Mouse (Mus musculus) bone marrow, adult 2 months (tissue): ENCODE measurements at regions not wholly inside any gene's neighbourhood (a gene's known extent, or its start where the extent isn't known, plus 50 kb on each side); places are given as distances from the start of the nearest gene placed in this dataset.

Source experiments
- H3K27ac ChIP-seq: fragments of 200-500 bp; 2 replicates; pipeline ENCODE4 v1.5.1; 2012; ENCODE audit warnings: low read depth, mild to moderate bottlenecking, control low read depth, inconsistent platforms, low read length; ENCODE audit not compliant: control insufficient read depth, poor library complexity, insufficient read depth
- H3K4me1 ChIP-seq: fragments of 200-500 bp; 2 replicates; pipeline ENCODE4 v1.6.1; 2011; ENCODE audit warnings: low read length; ENCODE audit not compliant: control insufficient read depth, insufficient read depth
- H3K4me3 ChIP-seq: fragments of 200-500 bp; replicated peaks from 2 replicates; pipeline ENCODE3; 2011; ENCODE audit warnings: mild to moderate bottlenecking, low read depth, low read length, control low read depth; ENCODE audit not compliant: control insufficient read depth
- CTCF ChIP-seq: fragments of 200-500 bp; IDR thresholded peaks from 2 replicates; pipeline ENCODE4 v1.5.1; 2011; ENCODE audit warnings: low read length, control low read depth; ENCODE audit not compliant: control insufficient read depth, insufficient read depth
- POLR2A ChIP-seq: fragments of 200-500 bp; IDR thresholded peaks from 2 replicates; pipeline ENCODE4 v1.6.1; 2011; ENCODE audit warnings: low read depth, mild to moderate bottlenecking, control low read depth, low read length, borderline replicate concordance; ENCODE audit not compliant: control insufficient read depth
- WGBS: fragments of 180-500 bp; shearing (Covaris S2); methylation state at CpG from one replicate; pipeline ENCODE4 v1.1.7; 2018; 5-methylcytosine and 5-hydroxymethylcytosine counted together

- Histone ChIP-seq H3K4me1 (no peaks in the 10 kb centered on the region; the same call in 1 of the 2 replicates), H3K27ac (no peak overlapping the region), H3K4me3 (no peak overlapping the region)
- no peak for TF ChIP-seq POLR2A
- peak; percentile 21; the same call in 1 of the 2 replicates for TF ChIP-seq CTCF
- WGBS, result 31% methylated on average over 8 of the region's 8 CpGs
These were observed 102.7 kb upstream of the Arid2 start for GRCm38 (mm10) chr15:96184666-96185065.

GRCm38 (mm10) chr15:96185429-96185828 lies 101.9 kb upstream of the Arid2 start:
- Histone ChIP-seq H3K4me3 (no peak overlapping the region), H3K4me1 (no peaks in the 10 kb centered on the region; the same call in 1 of the 2 replicates), H3K27ac (no peak overlapping the region)
- 58% methylated on average over 4 of the region's 4 CpGs for whole genome bisulfite sequencing
- TF ChIP-seq POLR2A (no peak), CTCF (no peak)

DNA sequence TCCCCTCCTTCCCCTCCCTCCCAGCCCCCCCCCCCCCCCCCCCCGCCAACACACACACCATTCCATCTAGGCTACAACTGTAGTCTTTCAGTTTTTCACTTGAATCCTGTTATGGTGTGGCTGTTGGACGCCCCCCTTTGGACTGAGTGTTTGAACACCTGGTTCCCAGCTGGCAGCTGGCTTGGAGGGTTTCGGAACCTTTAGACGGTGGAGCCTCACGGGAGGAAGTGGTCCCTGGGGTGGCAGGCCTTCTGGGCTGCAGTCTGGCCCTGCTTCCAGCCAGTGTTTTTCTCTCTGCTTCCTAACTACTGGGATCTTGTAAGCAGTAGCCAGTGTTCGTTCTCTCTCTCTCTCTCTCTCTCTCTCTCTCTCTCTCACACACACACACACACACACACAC lies 101.4 kb upstream of the Arid2 start:
- TF ChIP-seq POLR2A, result no peak
- Histone ChIP-seq H3K4me3 (no peak overlapping the region), H3K27ac (no peak overlapping the region; the same call in 1 of the 2 replicates), H3K4me1 (no peaks in the 10 kb centered on the region; the same call in 1 of the 2 replicates)
- 25% methylated on average over 6 of the region's 6 CpGs for WGBS

DNA sequence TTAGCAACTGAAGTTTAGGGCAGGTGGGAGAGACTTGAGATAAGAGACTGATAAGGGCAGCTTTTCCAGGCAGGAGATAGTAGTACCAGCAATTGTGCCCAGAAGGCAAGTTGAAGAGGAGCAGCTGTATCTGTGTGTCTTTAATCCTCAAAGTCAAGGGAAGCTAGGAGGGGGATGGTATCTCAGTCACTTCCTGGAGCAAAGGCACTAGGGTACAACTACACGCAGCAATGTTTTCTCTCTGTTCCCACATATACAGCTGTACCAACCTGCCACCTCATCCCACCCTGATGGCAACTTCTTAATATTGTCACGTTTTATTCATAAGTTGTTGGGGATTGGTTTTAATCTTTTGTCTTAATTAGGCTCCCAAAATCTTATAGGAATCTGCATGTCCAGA lies 97.8 kb upstream of the Arid2 start:
- whole genome bisulfite sequencing, result 70% methylated on average over 2 of the region's 2 CpGs
- TF ChIP-seq CTCF, result no peak
- no peak for TF ChIP-seq POLR2A
- Histone ChIP-seq H3K27ac (no peak overlapping the region), H3K4me1 (no peaks in the 10 kb centered on the region; the same call in 1 of the 2 replicates), H3K4me3 (no peak overlapping the region)

GRCm38 (mm10) chr15:96197413-96197812 lies 89.9 kb upstream of the Arid2 start:
- Histone ChIP-seq H3K4me1 (no peaks in the 10 kb centered on the region; the same call in 1 of the 2 replicates), H3K4me3 (no peak overlapping the region), H3K27ac (no peak overlapping the region)
- TF ChIP-seq POLR2A (no peak), CTCF (no peak)
- WGBS, result 65% methylated on average over 10 of the region's 10 CpGs

DNA sequence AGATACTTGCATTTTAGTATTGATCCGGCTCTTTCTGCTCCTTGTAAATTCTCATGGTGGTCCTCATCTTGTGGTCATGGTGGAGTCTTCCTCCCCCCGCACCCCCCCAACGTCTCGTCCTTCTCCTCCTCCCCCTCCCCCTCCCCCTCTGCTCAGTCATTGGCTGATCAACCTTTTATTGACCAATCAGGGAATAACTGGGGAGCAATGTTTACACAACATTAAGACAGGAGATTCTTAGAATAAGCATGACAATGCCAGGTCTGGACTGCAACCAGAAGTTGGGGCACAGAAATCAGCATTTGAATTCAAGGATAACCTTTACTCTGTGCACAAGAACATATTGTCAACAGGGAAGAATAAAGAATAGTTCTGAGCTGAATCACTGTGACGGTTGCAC lies 89.4 kb upstream of the Arid2 start:
- no peaks in the 10 kb centered on the region; the same call in 1 of the 2 replicates for H3K4me1 ChIP-seq
- TF ChIP-seq CTCF (no peak), POLR2A (no peak)
- 63% methylated on average over 5 of the region's 5 CpGs for WGBS
- no peak overlapping the region for H3K27ac ChIP-seq
- H3K4me3 ChIP-seq, result no peak overlapping the region

DNA sequence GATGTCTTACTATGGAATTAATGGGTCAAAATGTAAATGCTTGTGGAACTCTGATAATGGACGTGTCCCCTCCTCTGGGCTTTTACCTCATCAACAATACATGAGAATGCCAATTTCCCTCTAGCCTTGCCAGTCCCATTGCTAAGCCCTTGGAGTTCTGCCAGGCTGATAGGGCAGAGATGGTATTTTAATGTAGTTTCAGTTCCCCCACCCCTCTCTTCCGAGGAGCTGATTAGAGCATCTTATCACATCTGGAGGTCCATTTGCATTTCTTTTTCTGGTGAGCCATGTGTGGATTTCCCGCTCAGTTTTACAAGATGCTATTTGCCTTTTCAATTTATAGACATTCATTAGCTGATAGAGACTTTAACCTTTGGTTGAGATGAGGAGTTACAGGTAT lies 86.0 kb upstream of the Arid2 start:
- TF ChIP-seq CTCF (no peak), POLR2A (no peak)
- Histone ChIP-seq H3K4me1 (peaks cover 1% of the 10 kb centered on the region; the same call in 1 of the 2 replicates), H3K4me3 (no peak overlapping the region), H3K27ac (no peak overlapping the region)
- WGBS, result 59% methylated on average over 3 of the region's 3 CpGs

DNA sequence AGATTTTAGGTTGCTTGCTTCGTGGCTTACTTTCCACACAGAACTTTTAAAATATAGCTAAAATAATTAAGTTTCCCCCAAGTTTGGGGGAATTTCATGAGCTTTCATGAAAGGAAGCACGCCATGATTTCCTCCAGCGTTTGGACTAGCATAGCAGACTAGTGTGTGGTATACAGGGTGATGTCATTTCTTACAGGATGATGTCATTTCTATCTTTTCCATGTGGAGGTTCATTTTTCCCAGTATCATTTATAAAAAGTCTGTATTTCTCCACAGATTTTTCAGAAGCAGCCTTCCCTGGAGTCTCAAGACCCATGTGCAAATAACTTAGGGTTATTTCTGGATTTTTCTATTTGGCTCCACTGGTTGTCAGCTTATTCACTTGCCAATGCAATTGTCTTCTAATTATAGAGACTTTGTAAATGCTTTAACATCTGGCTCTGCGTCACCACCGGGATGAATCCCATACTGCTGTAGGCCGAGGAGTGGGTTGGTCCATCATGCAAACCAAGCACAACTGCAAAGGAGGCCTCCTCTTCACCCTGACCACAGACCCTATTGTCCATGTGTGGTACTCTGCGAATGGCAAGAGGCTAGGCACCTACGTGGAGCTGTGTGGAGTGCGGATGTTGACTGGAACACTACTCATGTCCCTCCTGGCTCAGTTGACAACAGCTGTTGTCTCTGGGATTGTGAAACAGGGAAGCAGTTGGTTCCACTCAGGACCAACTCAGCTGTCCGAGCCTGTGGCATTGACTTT lies 85.4 kb upstream of the Arid2 start:
- Histone ChIP-seq H3K4me3 (no peak overlapping the region), H3K4me1 (peaks cover 1% of the 10 kb centered on the region; the same call in 1 of the 2 replicates), H3K27ac (no peak overlapping the region)
- 80% methylated on average over 10 of the region's 10 CpGs for WGBS
- TF ChIP-seq CTCF (no peak), POLR2A (no peak)
